Mouse (Mus musculus) midbrain, postnatal 0 days (tissue): ENCODE results near the gene Aspdh. TPM values are rescaled to one million over a fixed set of nuclear protein-coding genes. Genes with fewer than 3 reads are reported as not detected.

Experiments used
- ATAC-seq: fragments of 200-750 bp; cut with Nextera tagmentation; 2 replicates; pipeline ENCODE4 v1.8.0; 2017; ENCODE audit warnings: moderate number of reproducible peaks, mild to moderate bottlenecking, moderate TSS enrichment, moderate library complexity; ENCODE audit not compliant: low FRiP score
- DNase-seq: peaks from one replicate; pipeline ENCODE4 v3.0.0-alpha.2; 2015; ENCODE audit warnings: low spot score
- H3K27ac ChIP-seq: fragments of 300-500 bp; sonication (generic); 2 replicates; pipeline ENCODE4 v1.5.1; 2014; ENCODE audit warnings: low read depth, mild to moderate bottlenecking, low read length, mixed read lengths
- H3K27me3 ChIP-seq: fragments of 300-500 bp; sonication (generic); 2 replicates; pipeline ENCODE4 v1.6.1; 2014; ENCODE audit warnings: low read length, control low read depth, mixed read lengths; ENCODE audit not compliant: insufficient read depth
- H3K36me3 ChIP-seq: fragments of 300-500 bp; sonication (generic); 2 replicates; pipeline ENCODE4 v1.6.1; 2014; ENCODE audit warnings: low read length, control low read depth, mixed read lengths; ENCODE audit not compliant: insufficient read depth
- H3K4me1 ChIP-seq: fragments of 300-500 bp; sonication (generic); 2 replicates; pipeline ENCODE4 v1.6.1; 2014; ENCODE audit warnings: mild to moderate bottlenecking, control low read depth, antibody characterized with exemption, low read length, mixed read lengths; ENCODE audit not compliant: insufficient read depth
- H3K4me2 ChIP-seq: fragments of 300-500 bp; sonication (generic); 2 replicates; pipeline ENCODE4 v1.6.1; 2014; ENCODE audit warnings: low read depth, mild to moderate bottlenecking, low read length, mixed read lengths; ENCODE audit not compliant: poor library complexity, severe bottlenecking
- H3K4me3 ChIP-seq: fragments of 300-500 bp; sonication (generic); 2 replicates; pipeline ENCODE4 v1.5.1; 2014; ENCODE audit warnings: low read depth, mild to moderate bottlenecking, low read length, moderate library complexity
- H3K9ac ChIP-seq: fragments of 300-500 bp; sonication (generic); replicated peaks from 2 replicates; pipeline ENCODE4 v1.6.1; 2014; ENCODE audit warnings: mild to moderate bottlenecking, low read length, moderate library complexity, mixed read lengths; ENCODE audit not compliant: poor library complexity, severe bottlenecking
- H3K9me3 ChIP-seq: fragments of 300-500 bp; sonication (generic); 2 replicates; pipeline ENCODE4 v1.6.1; 2016; ENCODE audit warnings: low read length, control low read depth
- CTCF ChIP-seq: IDR thresholded peaks from 2 replicates; pipeline ENCODE4 v1.5.1; 2016; ENCODE audit warnings: antibody characterized with exemption, mild to moderate bottlenecking
- WGBS: fragments of 180-500 bp; shearing (Covaris S2); extraction: QIAGEN DNeasy Blood & Tissue Kit; methylation state at CpG from one replicate; pipeline ENCODE4 v1.1.7; 2014; 5-methylcytosine and 5-hydroxymethylcytosine counted together
- polyA plus RNA-seq: library from polyadenylated mRNA; unstranded; fragments of >200 nt; fragmentation: Nextera tagmentation; extraction: Ambion mirVana; gene quantifications from 2 replicates; pipeline ENCODE4 v1.2.1, GENCODE M21; 2015
- total RNA-seq: library from RNA; depleted of rRNA; stranded (reverse); fragments of >200 nt; gene quantifications from 2 replicates; pipeline ENCODE4 v1.2.3, GENCODE M21; 2014

The Aspdh gene
- total and polyA plus RNA-seq, 2 experiments from 2014 or later = 3.7 to 11.8 TPM

GRCm38 (mm10) chr7:44495086-44495485 is 29.9 kb downstream of the Aspdh start:
- H3K9me3 ChIP-seq = no peaks in the 10 kb centered on the region
- 80% methylated on average over 7 of the region's 7 CpGs for WGBS
- TF ChIP-seq CTCF = no peak
- H3K4me1 ChIP-seq = peaks cover 8% of the 10 kb centered on the region
- no peak overlapping the region for H3K27ac ChIP-seq
- H3K4me2 ChIP-seq = peak overlapping the region; percentile 72
- no peaks in the 10 kb centered on the region for H3K27me3 ChIP-seq
- H3K4me3 ChIP-seq = peak overlapping the region; percentile 70; the same call in 1 of the 2 replicates
- H3K9ac ChIP-seq = peak overlapping the region; percentile 95; the same call in 1 of the 2 replicates
- ATAC-seq (no peak), DNase-seq (no peak)
- peaks cover 27% of the 10 kb centered on the region for H3K36me3 ChIP-seq

- peak; percentile 96 for ATAC-seq
- peak within 1 kb of the TSS; percentile 95 for H3K9ac ChIP-seq
- TF ChIP-seq CTCF = no peak; the same call in 1 of the 2 replicates
- H3K9me3 ChIP-seq = no peaks in the 10 kb centered on the region
- H3K4me1 ChIP-seq = peaks cover 8% of the 10 kb centered on the region
- peak within 1 kb of the TSS; percentile 91 for H3K4me2 ChIP-seq
- peak; percentile 98 for DNase-seq
- peaks cover 17% of the 10 kb centered on the region for H3K36me3 ChIP-seq
- H3K27me3 ChIP-seq = no peaks in the 10 kb centered on the region
- peak within 1 kb of the TSS; percentile 70 for H3K4me3 ChIP-seq
- under 1% methylated on average over 58 of the region's 58 CpGs for WGBS
- H3K27ac ChIP-seq = peak within 1 kb of the TSS; percentile 97
These were observed 31.0 kb downstream of the Aspdh start, which contains the start of the genes Emc10 and Fam71e1 for GRCm38 (mm10) chr7:44495992-44496770. Emc10 (minus strand) TSS chr7:44496529. Fam71e1 (plus strand) TSS chr7:44496581.

- no peak; the same call in 1 of the 2 replicates for ATAC-seq
- H3K4me1 ChIP-seq = peaks cover 8% of the 10 kb centered on the region
- no peaks in the 10 kb centered on the region for H3K27me3 ChIP-seq
- peaks cover 11% of the 10 kb centered on the region for H3K36me3 ChIP-seq
- TF ChIP-seq CTCF = peak; percentile 43; the same call in 1 of the 2 replicates
- no peaks in the 10 kb centered on the region for H3K9me3 ChIP-seq
- whole genome bisulfite sequencing = under 1% methylated on average over 26 of the region's 26 CpGs
- H3K4me3 ChIP-seq = peak overlapping the region; percentile 70
- peak overlapping the region; percentile 91 for H3K4me2 ChIP-seq
- H3K9ac ChIP-seq = peak overlapping the region; percentile 91
- H3K27ac ChIP-seq = peak overlapping the region; percentile 97
- no peak for DNase-seq
These were observed 31.5 kb downstream of the Aspdh start for GRCm38 (mm10) chr7:44496771-44497109.

GRCm38 (mm10) chr7:44497361-44498055 is 32.3 kb downstream of the Aspdh start:
- Histone ChIP-seq H3K27me3 (no peaks in the 10 kb centered on the region), H3K4me2 (peak overlapping the region; percentile 91), H3K4me3 (peak overlapping the region; percentile 70), H3K9ac (peak overlapping the region; percentile 91; the same call in 1 of the 2 replicates), H3K36me3 (peaks cover 8% of the 10 kb centered on the region; the same call in 1 of the 2 replicates), H3K27ac (no peak overlapping the region; the same call in 1 of the 2 replicates), H3K9me3 (no peaks in the 10 kb centered on the region), H3K4me1 (peaks cover 8% of the 10 kb centered on the region)
- DNase-seq (no peak), ATAC-seq (no peak)
- WGBS = 90% methylated on average over 10 of the region's 10 CpGs
- no peak for TF ChIP-seq CTCF

- no peak overlapping the region for H3K4me3 ChIP-seq
- DNase-seq = no peak
- no peak overlapping the region for H3K9ac ChIP-seq
- 79% methylated on average over 1 of the region's 1 CpGs for WGBS
- H3K27ac ChIP-seq = no peak overlapping the region
- no peaks in the 10 kb centered on the region for H3K9me3 ChIP-seq
- H3K36me3 ChIP-seq = peaks cover 5% of the 10 kb centered on the region; the same call in 1 of the 2 replicates
- H3K27me3 ChIP-seq = no peaks in the 10 kb centered on the region
- H3K4me1 ChIP-seq = peaks cover 8% of the 10 kb centered on the region
- no peak for ATAC-seq
- no peak for TF ChIP-seq CTCF
- no peak overlapping the region for H3K4me2 ChIP-seq
These were observed 33.7 kb downstream of the Aspdh start for GRCm38 (mm10) chr7:44498922-44499321.

GRCm38 (mm10) chr7:44500046-44500445 is 34.9 kb downstream of the Aspdh start:
- WGBS = 61% methylated on average over 19 of the region's 20 CpGs

More at GRCm38 (mm10) chr7:44500046-44500445, 34.9 kb downstream of the Aspdh start:
- Histone ChIP-seq H3K27me3 (no peaks in the 10 kb centered on the region), H3K9me3 (no peaks in the 10 kb centered on the region), H3K4me3 (no peak overlapping the region), H3K4me2 (no peak overlapping the region), H3K4me1 (peaks cover 7% of the 10 kb centered on the region), H3K9ac (no peak overlapping the region), H3K36me3 (peaks cover 5% of the 10 kb centered on the region; the same call in 1 of the 2 replicates), H3K27ac (no peak overlapping the region)
- DNase-seq (no peak), ATAC-seq (no peak)
- no peak for TF ChIP-seq CTCF
